Mouse (Mus musculus) megakaryocyte, embryonic 14.5 days (primary cell): ENCODE measurements around the gene Dnah2.

Source experiments
- FLI1 ChIP-seq: IDR thresholded peaks from 2 replicates; pipeline ENCODE4 v1.6.1; 2012; ENCODE audit warnings: low read length, inconsistent platforms, mixed read lengths
- GATA1 ChIP-seq: IDR thresholded peaks from 3 replicates; pipeline ENCODE4 v1.6.1; 2012; ENCODE audit warnings: mixed read lengths, low read length, inconsistent platforms, borderline replicate concordance

DNA sequence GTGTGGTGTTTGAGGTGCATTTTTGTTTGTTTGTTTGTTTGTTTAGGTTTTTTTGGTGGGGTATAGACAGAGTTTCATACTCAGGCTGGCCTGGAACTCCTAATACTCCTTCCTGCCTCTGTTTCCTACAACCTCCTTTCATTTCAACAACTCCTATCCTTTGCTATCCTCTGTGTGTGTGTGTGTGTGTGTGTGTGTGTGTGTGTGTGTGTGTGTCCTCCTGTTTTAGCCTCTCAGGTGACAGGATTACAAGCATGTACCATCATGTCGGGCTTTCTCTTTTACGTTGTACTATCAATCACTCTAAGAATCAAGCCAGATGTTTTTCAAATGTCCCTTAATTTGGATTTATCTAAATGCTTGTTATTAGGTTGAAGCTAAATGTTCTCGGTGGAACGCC lies 22.3 kb downstream of the Dnah2 start:
- no peak for TF ChIP-seq FLI1
- TF ChIP-seq GATA1 = no peak
